Mouse (Mus musculus) stomach, postnatal 0 days (tissue): ENCODE results near the gene Cacnb1.

Source experiments
- CTCF ChIP-seq: IDR thresholded peaks from 2 replicates; pipeline ENCODE4 v1.5.1; 2016; ENCODE audit warnings: antibody characterized with exemption, low read depth, mild to moderate bottlenecking, moderate library complexity
- EP300 ChIP-seq: optimal IDR thresholded peaks from 2 replicates; pipeline ENCODE3; 2016; ENCODE audit warnings: antibody characterized with exemption

DNA sequence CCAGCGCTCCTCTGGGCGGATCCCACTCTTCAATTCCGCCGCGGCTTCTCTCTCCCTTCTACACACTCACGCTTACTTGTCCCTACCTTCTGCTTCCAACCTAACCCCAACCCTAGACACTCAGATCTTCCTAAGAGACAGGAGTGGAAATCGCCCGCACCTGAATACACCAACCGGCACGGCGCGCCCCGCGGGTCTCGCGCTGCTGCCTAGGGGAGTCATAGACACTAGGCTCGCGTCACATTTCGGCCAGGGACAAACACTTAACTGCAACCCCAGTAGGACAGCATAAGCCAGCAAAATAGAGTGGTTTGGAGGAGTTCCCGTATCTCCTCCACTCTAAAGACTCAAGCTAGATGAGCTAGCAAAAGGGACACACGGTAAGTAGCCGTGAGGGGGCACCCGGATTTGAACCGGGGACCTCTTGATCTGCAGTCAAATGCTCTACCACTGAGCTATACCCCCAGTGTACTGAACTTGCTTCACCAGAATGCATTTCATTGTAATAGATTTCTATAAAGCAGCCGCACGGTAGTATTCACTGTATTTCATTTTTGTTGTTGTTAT lies 34.2 kb downstream of the Cacnb1 start:
- TF ChIP-seq EP300 (no peak), CTCF (no peak)
